Mouse (Mus musculus) left cerebral cortex, adult 2 months (tissue): ENCODE measurements around the gene Camkk2. TPM values are rescaled to one million over a fixed set of nuclear protein-coding genes. Genes with fewer than 3 reads are reported as not detected.

Experiments
- DNase-seq, 2 experiments: peaks; one replicate each; pipeline ENCODE4 v3.0.0; 2021 to 2022; ENCODE audit warnings: low spot score in 2 of 2, mixed read lengths in 1 of 2; ENCODE audit errors: extremely low spot score in 1 of 2
- H3K27ac ChIP-seq: fragments of 200-600 bp; 2 replicates; pipeline ENCODE4 v1.8.1; 2022
- H3K4me3 ChIP-seq: fragments of 200-600 bp; 2 replicates; pipeline ENCODE4 v1.8.1; 2022
- CTCF ChIP-seq: fragments of 200-600 bp; IDR thresholded peaks from 2 replicates; pipeline ENCODE4 v1.8.1; 2022; ENCODE audit warnings: antibody characterized with exemption, mild to moderate bottlenecking, moderate library complexity
- intact Hi-C: fragments of 180-260 bp; cut with DNase I; formaldehyde crosslinking; loops from one replicate; pipeline ENCODE4 v1.15.1; 2025
- total RNA-seq, 2 experiments: library from RNA; stranded (reverse); gene quantifications; 2 replicates each; pipeline ENCODE4 v1.2.3; 2021

Camkk2 gene
- total RNA-seq, 2 experiments from 2014 or later = 238 to 248 TPM

DNA sequence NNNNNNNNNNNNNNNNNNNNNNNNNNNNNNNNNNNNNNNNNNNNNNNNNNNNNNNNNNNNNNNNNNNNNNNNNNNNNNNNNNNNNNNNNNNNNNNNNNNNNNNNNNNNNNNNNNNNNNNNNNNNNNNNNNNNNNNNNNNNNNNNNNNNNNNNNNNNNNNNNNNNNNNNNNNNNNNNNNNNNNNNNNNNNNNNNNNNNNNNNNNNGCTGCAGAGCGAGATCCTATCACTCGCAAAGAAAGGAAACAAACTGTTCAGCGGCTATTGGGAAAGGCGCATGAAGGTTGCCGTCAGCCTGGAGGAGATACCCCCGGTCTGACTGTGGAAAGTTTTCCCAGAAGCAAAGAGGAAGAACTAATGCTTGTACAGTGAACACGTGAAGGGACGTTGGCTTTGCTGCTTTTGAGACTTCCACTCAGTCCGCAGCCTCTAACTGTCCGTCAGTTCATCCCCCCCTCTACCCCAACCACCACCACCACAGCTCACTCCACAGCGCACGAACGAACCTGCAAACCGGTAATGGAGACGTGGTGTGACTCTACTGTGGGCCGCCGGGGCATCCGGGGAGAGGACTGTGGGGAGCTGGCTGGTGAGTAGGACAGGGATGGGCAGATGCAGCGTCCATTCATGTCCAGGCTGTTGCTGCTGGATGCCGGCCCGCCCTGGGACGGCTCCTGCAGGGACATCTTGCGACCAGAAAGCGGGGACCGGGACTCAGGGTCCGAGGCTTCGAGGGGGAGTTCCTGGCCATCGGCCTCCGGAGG is 15.8 kb downstream of the Camkk2 start:
- Histone ChIP-seq H3K27ac (no peak overlapping the region), H3K4me3 (no peak overlapping the region)
- TF ChIP-seq CTCF = no peak
- no peak for DNase-seq
- intact Hi-C loops = no loop called here

DNA sequence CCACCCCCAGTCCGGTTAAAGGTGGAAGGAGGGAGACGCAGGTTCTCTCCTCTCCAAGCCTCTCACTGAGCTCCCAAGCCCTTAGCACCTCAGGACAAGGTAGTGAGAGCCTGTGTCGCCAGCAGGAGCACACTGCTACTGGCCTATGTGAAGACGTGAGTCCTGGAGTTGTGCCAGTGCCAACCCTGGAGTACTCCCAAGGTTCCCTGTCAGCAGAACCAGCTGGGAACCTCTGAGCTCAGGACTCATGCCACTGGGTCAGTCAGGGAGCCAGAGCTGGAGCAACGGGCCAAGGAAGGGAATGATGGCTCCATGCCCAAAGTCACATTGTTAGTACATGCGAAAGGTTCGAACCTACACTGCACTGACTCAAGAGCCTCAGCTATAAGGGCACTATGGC is 22.5 kb downstream of the Camkk2 start:
- intact Hi-C loops = no loop called here
- no peak for DNase-seq
- TF ChIP-seq CTCF = no peak
- H3K27ac ChIP-seq = no peak overlapping the region
- no peak overlapping the region for H3K4me3 ChIP-seq

DNA sequence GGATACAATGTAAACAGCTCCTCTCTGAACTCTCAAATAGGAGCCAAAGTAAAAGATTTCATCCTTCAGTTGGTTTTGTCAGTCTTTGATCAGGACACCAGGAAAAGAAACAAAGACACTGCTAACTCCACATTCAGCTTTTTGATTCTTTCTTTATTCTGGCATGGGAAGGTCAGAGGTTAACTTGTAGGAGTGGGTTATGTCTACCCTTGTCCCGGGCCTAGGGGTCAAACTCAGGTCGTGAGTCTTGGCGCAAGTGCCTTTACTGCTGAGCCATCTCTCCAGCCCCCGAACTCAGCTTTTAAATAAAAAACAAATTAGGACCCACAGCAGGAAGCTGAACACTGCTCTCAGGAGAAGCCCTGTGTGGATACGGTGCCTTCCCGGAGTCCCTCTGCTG is 23.1 kb downstream of the Camkk2 start:
- Histone ChIP-seq H3K4me3 (no peak overlapping the region), H3K27ac (no peak overlapping the region)
- TF ChIP-seq CTCF = no peak
- DNase-seq = no peak
- intact Hi-C loops = no loop called here

DNA sequence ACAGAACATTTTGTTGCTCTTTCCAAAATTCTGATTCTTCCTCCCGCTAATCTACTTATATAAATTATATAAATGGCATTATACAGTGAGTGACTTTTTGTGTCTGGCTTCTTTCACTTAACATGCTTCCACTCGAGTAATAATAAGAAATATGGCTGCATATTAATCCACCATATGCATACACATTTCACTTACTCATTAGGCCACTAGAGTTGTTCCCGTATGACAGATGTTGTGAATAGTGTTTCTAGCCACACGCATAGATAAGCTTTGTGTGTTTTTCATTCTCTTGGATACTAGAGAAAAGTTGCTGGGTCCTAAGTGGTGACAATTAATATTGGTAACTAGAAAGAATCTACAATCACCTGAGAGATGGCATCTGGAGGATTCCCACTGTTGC is 23.6 kb downstream of the Camkk2 start:
- no peak overlapping the region for H3K4me3 ChIP-seq
- intact Hi-C loops = no loop called here
- no peak for TF ChIP-seq CTCF
- no peak for DNase-seq
- no peak overlapping the region for H3K27ac ChIP-seq

DNA sequence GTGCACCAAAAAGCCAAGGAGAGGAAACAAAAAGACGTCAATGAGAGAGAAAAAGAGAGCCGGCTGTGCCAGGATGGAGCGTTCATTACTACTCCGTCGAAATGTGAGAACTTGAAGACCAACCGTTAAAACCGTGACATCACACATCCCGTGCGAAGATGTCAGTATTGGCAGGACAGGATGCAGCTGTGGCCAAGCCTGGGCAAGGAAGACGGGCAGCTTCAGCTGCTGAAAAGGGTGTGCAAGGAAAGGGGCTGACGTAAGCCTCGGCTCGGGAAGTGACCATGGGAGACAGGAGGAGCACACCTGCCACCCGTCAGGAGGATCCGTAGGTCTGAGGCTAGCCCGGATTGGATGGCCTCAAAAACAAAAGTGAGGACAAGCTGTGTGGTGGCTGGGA is 24.7 kb downstream of the Camkk2 start:
- TF ChIP-seq CTCF = no peak
- no peak for DNase-seq
- Histone ChIP-seq H3K4me3 (no peak overlapping the region), H3K27ac (no peak overlapping the region)
- intact Hi-C loops = no loop called here

DNA sequence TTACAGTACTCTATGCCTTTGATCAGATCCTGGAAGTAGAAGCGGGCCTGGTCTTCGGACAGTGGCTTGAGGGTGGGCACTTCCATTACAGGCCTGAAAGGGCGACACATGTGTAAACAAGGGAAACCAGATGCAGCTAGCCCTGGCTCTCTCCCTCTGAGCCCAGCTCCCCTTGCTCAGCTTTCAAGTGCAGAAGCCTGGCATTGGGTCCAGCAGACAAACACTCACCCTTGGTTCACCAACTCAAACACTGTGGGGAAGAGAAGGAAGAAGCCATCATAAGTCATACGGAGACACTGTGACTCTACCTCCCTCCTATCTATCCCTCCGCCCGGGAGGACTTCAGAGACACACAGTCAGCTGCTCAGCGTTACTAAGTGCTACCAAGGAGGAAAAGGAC is 31.3 kb downstream of the Camkk2 start:
- TF ChIP-seq CTCF = no peak
- H3K4me3 ChIP-seq = no peak overlapping the region
- no peak overlapping the region for H3K27ac ChIP-seq
- intact Hi-C loops = no loop called here
- DNase-seq = no peak

DNA sequence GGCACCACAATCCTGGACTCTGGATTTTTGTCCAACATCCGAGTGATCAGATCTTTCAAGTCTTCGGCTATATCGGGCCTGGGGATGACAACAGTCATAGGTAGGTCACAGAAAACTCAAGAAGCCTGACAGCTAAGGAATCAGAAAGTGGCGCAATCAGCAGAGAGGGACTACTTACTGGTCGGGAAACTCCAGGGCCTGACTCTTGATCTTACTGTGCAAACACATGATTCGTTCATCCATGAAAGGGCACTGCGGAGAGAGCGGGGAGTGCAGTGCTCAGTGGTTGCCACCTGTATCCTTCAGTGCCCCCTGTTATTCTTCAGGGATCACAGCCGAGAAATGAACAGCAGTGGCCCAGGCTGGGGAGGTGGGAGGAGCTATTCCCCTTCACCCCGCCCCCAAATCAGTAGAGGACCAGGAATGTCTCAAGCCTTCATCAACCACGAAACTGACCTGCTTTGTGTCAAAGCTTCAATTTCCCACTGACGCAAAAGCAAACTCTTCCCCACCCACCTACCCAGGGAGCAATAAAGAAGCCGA is 35.3 kb downstream of the Camkk2 start:
- DNase-seq = no peak
- no peak for TF ChIP-seq CTCF
- no peak overlapping the region for H3K27ac ChIP-seq
- no peak overlapping the region for H3K4me3 ChIP-seq
- intact Hi-C loops = no loop called here

DNA sequence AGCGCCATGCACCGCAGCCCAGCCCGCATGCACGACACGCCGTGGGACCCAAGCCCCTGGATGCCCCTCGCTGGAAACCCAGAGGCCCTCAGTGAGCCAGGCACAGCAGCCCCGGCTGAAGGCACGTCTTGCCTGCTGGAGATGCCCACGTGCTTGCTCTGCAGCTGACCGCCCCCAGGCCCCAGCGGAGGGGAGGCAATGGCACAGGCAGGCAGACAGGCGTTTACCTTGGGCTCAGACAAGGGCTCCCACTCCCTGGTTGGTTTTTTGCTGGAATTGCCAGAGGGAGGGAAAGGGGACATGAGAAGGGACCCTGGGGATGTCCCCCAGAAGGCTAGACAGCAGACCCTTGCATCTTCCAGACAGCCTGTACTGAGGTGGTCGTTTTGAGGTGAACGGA is 42.4 kb downstream of the Camkk2 start:
- Histone ChIP-seq H3K27ac (no peak overlapping the region), H3K4me3 (no peak overlapping the region)
- TF ChIP-seq CTCF = no peak
- intact Hi-C loops = no loop called here
- DNase-seq = no peak

DNA sequence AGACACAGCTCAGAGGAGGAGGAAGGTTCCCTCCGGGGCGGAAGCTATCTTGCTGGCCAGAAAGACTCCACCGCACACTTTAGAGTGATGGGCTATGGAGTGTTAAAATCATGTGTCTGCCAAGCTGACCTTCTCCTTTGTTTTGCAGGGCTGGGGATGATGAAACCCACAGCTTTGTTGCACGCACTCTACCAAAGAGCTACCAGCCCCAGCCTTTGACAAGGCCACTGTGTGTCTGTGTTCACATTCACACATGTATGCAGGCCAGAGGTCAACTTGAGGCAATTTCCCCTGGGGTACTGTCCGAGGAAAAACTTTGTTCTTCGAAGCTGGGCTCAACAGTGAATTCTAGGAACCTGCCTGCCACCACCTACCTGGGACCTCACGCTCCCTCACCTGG is 43.4 kb downstream of the Camkk2 start:
- DNase-seq = no peak
- TF ChIP-seq CTCF = no peak
- intact Hi-C loops = no loop called here
- H3K27ac ChIP-seq = no peak overlapping the region
- H3K4me3 ChIP-seq = no peak overlapping the region

DNA sequence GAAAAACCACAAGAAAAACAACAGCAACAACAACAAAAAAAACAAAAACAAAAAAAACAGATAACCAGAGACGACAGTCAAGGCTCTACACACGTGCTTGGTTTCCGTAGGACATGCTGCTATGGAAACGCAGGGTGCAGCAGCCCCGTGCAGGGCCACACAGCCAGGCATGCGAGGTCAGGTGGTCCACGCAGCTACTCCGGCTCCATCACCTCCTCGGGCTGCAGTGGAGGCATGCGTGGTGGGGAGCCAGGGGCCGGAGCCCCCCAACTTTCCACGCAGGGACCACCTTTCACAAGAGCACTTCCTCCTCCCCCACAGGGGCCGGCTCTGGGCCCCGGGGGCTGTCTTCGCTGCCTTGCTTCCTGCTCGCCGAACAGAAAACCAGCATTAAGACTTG is 45.3 kb downstream of the Camkk2 start:
- intact Hi-C loops = no loop called here
- no peak for TF ChIP-seq CTCF
- Histone ChIP-seq H3K4me3 (no peak overlapping the region), H3K27ac (no peak overlapping the region)
- DNase-seq = no peak

DNA sequence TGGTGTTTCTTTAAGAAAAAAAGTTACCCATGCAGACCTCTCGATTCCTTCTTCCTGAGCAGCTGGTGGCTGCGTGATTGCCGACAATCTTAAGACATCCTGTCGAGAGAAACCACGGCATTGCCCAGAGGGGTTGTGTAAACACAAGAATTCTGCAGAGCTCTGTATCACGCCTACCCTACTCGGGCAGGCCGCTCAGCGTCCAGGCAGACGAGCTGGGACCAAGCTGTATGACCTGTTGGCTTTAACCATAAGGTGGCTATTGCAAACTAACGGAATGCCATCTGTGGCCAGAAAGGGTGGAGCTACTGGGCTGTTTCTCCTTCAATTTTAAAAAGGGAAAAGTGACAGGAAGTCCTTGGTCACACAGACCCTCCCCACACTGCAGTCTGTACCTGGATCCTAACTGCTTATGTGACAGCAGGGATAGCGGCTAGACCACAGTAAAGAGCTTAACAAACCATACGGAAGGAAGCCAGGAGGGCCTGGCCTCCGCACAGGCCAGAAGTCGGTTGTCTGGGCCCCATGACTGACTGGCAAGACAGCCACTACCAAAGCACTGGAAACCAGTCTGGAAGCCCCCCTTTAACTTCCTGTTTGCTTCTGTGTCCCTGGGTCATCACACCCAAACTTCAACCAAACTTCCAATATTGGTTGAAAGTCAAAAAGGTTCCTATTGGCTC is 47.1 kb downstream of the Camkk2 start:
- Histone ChIP-seq H3K4me3 (no peak overlapping the region), H3K27ac (peak overlapping the region; percentile 16; the same call in 1 of the 2 replicates)
- intact Hi-C loops = no loop called here
- no peak for TF ChIP-seq CTCF
- no peak for DNase-seq

DNA sequence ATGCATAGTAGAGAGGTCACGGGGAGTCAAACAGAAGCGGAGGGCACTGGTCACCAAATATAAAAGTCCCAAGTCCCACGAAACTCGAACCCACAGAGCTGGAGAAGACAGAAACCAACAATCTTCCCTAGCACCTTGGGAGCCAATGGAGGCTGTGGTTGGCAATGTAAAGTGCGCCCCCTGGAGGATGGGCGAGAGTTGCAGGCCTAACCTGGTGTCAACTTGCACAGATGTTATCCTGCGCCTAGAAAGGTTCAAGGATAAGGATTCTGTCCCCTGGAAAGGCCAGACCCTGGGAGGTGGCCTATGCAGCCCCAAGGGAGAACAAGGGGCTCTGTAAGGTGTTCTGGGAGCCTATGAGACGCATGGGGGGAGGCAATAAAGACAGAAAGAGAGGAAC is 47.9 kb downstream of the Camkk2 start:
- intact Hi-C loops = no loop called here
- peak; percentile 55 to 75 for DNase-seq
- Histone ChIP-seq H3K4me3 (no peak overlapping the region), H3K27ac (peak overlapping the region; percentile 16; the same call in 1 of the 2 replicates)
- peak; percentile 85 for TF ChIP-seq CTCF
